Mouse (Mus musculus) cerebellum, adult 2 months (tissue): ENCODE results near the gene Kcnd3.

Experiments
- CTCF ChIP-seq: fragments of 200-500 bp; IDR thresholded peaks from 2 replicates; pipeline ENCODE4 v1.5.1; 2011; ENCODE audit warnings: low read depth, mild to moderate bottlenecking, control low read depth, low read length, moderate library complexity, borderline replicate concordance; ENCODE audit not compliant: insufficient read depth
- POLR2A ChIP-seq: fragments of 200-500 bp; IDR thresholded peaks from 2 replicates; pipeline ENCODE4 v1.6.1; 2011; ENCODE audit warnings: low read length, control low read depth, borderline replicate concordance; ENCODE audit not compliant: insufficient read depth

DNA sequence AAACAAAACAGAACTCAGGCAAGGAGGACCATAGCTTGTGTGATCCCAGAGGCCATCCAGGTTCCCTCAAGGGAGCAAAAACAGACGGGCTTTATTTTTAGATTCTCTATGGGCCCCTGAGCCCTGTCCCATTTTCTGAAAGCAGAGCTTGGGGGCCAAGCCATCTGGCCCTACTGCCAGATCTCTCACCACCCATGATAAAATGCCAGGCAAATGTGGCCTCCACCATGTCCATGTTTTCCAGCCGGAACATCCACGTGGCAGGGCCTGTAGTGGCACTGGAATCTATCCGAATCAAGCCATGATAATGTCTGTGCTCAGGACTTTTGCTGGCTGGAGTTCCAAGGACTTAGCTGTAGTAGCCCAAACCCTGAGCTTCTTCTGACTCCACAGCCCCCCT, 148.4 kb downstream of the Kcnd3 start:
- TF ChIP-seq CTCF: no peak
- no peak for TF ChIP-seq POLR2A
